Mouse (Mus musculus) kidney, adult 2 months (tissue): ENCODE measurements around the gene Spats2.

Source experiments
- CTCF ChIP-seq: fragments of 200-500 bp; conservative IDR thresholded peaks from 2 replicates; pipeline ENCODE4 v1.5.1; 2011; ENCODE audit warnings: low read depth, mild to moderate bottlenecking, control low read depth, low read length, moderate library complexity, mixed read lengths; ENCODE audit not compliant: insufficient read depth, insufficient read length
- POLR2A ChIP-seq: fragments of 200-500 bp; IDR thresholded peaks from one replicate; pipeline ENCODE4 v1.6.1; 2011; ENCODE audit warnings: low read depth, low read length, control low read depth

- no peak for TF ChIP-seq CTCF
- no peak for TF ChIP-seq POLR2A
These were observed 134.1 kb downstream of the Spats2 start for GRCm38 (mm10) chr15:99259730-99260252.
